Mouse (Mus musculus) limb, embryonic 11.5 days (tissue): ENCODE results near the gene Mff. TPM values are rescaled to one million over a fixed set of nuclear protein-coding genes. Genes with fewer than 3 reads are reported as not detected.

Experiments used
- polyA plus RNA-seq: library from polyadenylated mRNA; unstranded; fragments of >200 nt; fragmentation: Nextera tagmentation; extraction: Ambion mirVana; gene quantifications from 2 replicates; pipeline ENCODE4 v1.2.1, GENCODE M21; 2014

The Mff gene
- polyA plus RNA-seq, 1 experiment from 2014 or later, result 234 TPM

Other genes starting within 250 kb of the Mff start
- gene Col4a4, start 138.0 kb upstream of the Mff start, polyA plus RNA-seq, result 0.03 and 0.10 TPM in 2 replicates
- 0.03 and 0.06 TPM in 2 replicates for gene Col4a3, start 138.0 kb upstream of the Mff start, polyA plus RNA-seq
- not detected in 2 replicates for gene Tm4sf20, start 43.6 kb downstream of the Mff start, polyA plus RNA-seq
- gene Gm47791, start 46.4 kb downstream of the Mff start, polyA plus RNA-seq, result not detected in 2 replicates
- gene Agfg1, start 114.6 kb downstream of the Mff start, polyA plus RNA-seq, result 39.8 and 42.1 TPM in 2 replicates
- gene A030005L19Rik, start 188.4 kb downstream of the Mff start, polyA plus RNA-seq, result 0.33 TPM in 1 of 2 replicates, not detected in the other
- gene A030014E15Rik, start 200.0 kb downstream of the Mff start, polyA plus RNA-seq, result not detected in 2 replicates
- gene Gm6217, start 206.5 kb downstream of the Mff start, polyA plus RNA-seq, result not detected in 2 replicates
- gene A030003K21Rik, start 218.5 kb downstream of the Mff start, polyA plus RNA-seq, result not detected in 2 replicates
- not detected in 2 replicates for gene Gm7544, start 231.1 kb downstream of the Mff start, polyA plus RNA-seq
- gene Gm47955, start 235.4 kb downstream of the Mff start, polyA plus RNA-seq, result not detected in 2 replicates